Mouse (Mus musculus): Measurements from ENCODE around the gene Gm10354. TPM values are rescaled to one million over a fixed set of nuclear protein-coding genes. Genes with fewer than 3 reads are reported as not detected.
"Not testable (repeated sequence)": the region's sequence is repeated elsewhere in the genome, so short reads cannot be mapped to it uniquely, and the experiment has no call there.

The Gm10354 gene
- polyA plus RNA-seq, 1 experiment from 2014 or later, result not detected

GRCm38 (mm10) chr5:14998077-14998476, 19.3 kb upstream of the Gm10354 start:
- not testable (repeated sequence) for DNase-seq (ENCODE audit: low spot score, missing footprints); H3K36me3 ChIP-seq (ENCODE audit: control insufficient read depth, insufficient read depth, low read length); H3K4me1 ChIP-seq (ENCODE audit: control insufficient read depth, insufficient read depth, low read length); H3K9me3 ChIP-seq (ENCODE audit: control insufficient read depth, low read length); H3K27me3 ChIP-seq (ENCODE audit: control insufficient read depth, insufficient read depth, low read length); H3K4me3 ChIP-seq (ENCODE audit: low read depth, low read length); H3K9ac ChIP-seq (ENCODE audit: low read length); H3K27ac ChIP-seq (ENCODE audit: low read depth, low read length); H3K4me2 ChIP-seq
- ATAC-seq (ENCODE audit: low FRiP score), result 0 out of 2 replicates have a peak, but pooled peaks have one; percentile 30
- WGBS, result 82% methylated on average over 9 of the region's 9 CpGs

GRCm38 (mm10) chr5:14997556-14997955, 18.8 kb upstream of the Gm10354 start:
- H3K4me1 ChIP-seq (ENCODE audit: control insufficient read depth, insufficient read depth, low read length); H3K9me3 ChIP-seq (ENCODE audit: control insufficient read depth, low read length); ATAC-seq (ENCODE audit: low FRiP score); H3K36me3 ChIP-seq (ENCODE audit: control insufficient read depth, insufficient read depth, low read length); H3K27ac ChIP-seq (ENCODE audit: low read depth, low read length); H3K4me3 ChIP-seq (ENCODE audit: low read depth, low read length); H3K4me2 ChIP-seq; DNase-seq (ENCODE audit: low spot score, missing footprints); H3K27me3 ChIP-seq (ENCODE audit: control insufficient read depth, insufficient read depth, low read length); H3K9ac ChIP-seq (ENCODE audit: low read length): not testable (repeated sequence)
- 82% methylated on average over 4 of the region's 4 CpGs for WGBS

- H3K4me3 ChIP-seq (ENCODE audit: low read depth, low read length); H3K9me3 ChIP-seq (ENCODE audit: control insufficient read depth, low read length); H3K36me3 ChIP-seq (ENCODE audit: control insufficient read depth, insufficient read depth, low read length); H3K27me3 ChIP-seq (ENCODE audit: control insufficient read depth, insufficient read depth, low read length); H3K4me1 ChIP-seq (ENCODE audit: control insufficient read depth, insufficient read depth, low read length); ATAC-seq (ENCODE audit: low FRiP score); H3K9ac ChIP-seq (ENCODE audit: low read length); DNase-seq (ENCODE audit: low spot score, missing footprints); H3K27ac ChIP-seq (ENCODE audit: low read depth, low read length); H3K4me2 ChIP-seq: not testable (repeated sequence)
- 75% methylated on average over 6 of the region's 7 CpGs for WGBS
Measured at GRCm38 (mm10) chr5:14996670-14997249, 18.0 kb upstream of the Gm10354 start.

- H3K4me3 ChIP-seq (ENCODE audit: low read depth, low read length); H3K9ac ChIP-seq (ENCODE audit: low read length); H3K4me1 ChIP-seq (ENCODE audit: control insufficient read depth, insufficient read depth, low read length); DNase-seq (ENCODE audit: low spot score, missing footprints); H3K4me2 ChIP-seq; H3K36me3 ChIP-seq (ENCODE audit: control insufficient read depth, insufficient read depth, low read length); H3K27me3 ChIP-seq (ENCODE audit: control insufficient read depth, insufficient read depth, low read length); H3K27ac ChIP-seq (ENCODE audit: low read depth, low read length): not testable (repeated sequence)
- WGBS, result 89% methylated on average over 6 of the region's 6 CpGs
- H3K9me3 ChIP-seq (ENCODE audit: control insufficient read depth, low read length), result peaks cover 11% of the 10 kb centered on the region
- peak; percentile 74 for ATAC-seq (ENCODE audit: low FRiP score)
Measured at GRCm38 (mm10) chr5:14994124-14994523, 15.4 kb upstream of the Gm10354 start.

- 0 out of 2 replicates have a peak, but pooled peaks have one; percentile 38 for ATAC-seq (ENCODE audit: low FRiP score)
- not testable (repeated sequence) for H3K4me3 ChIP-seq (ENCODE audit: low read depth, low read length); H3K36me3 ChIP-seq (ENCODE audit: control insufficient read depth, insufficient read depth, low read length); H3K9me3 ChIP-seq (ENCODE audit: control insufficient read depth, low read length); H3K27ac ChIP-seq (ENCODE audit: low read depth, low read length); H3K9ac ChIP-seq (ENCODE audit: low read length); H3K4me2 ChIP-seq; H3K4me1 ChIP-seq (ENCODE audit: control insufficient read depth, insufficient read depth, low read length); DNase-seq (ENCODE audit: low spot score, missing footprints); H3K27me3 ChIP-seq (ENCODE audit: control insufficient read depth, insufficient read depth, low read length)
- WGBS, result 72% methylated on average over 7 of the region's 8 CpGs
Measured at GRCm38 (mm10) chr5:14990375-14991158, 11.8 kb upstream of the Gm10354 start.

GRCm38 (mm10) chr5:14986649-14987387, 8.1 kb upstream of the Gm10354 start:
- not testable (repeated sequence) for H3K36me3 ChIP-seq (ENCODE audit: control insufficient read depth, insufficient read depth, low read length); H3K27ac ChIP-seq (ENCODE audit: low read depth, low read length); H3K4me1 ChIP-seq (ENCODE audit: control insufficient read depth, insufficient read depth, low read length); H3K4me3 ChIP-seq (ENCODE audit: low read depth, low read length); H3K27me3 ChIP-seq (ENCODE audit: control insufficient read depth, insufficient read depth, low read length); H3K4me2 ChIP-seq; DNase-seq (ENCODE audit: low spot score, missing footprints); H3K9ac ChIP-seq (ENCODE audit: low read length)
- WGBS, result 36% methylated on average over 5 of the region's 6 CpGs
- ATAC-seq (ENCODE audit: low FRiP score), result peak; percentile 73
- H3K9me3 ChIP-seq (ENCODE audit: control insufficient read depth, low read length), result peaks cover 11% of the 10 kb centered on the region

- H3K9ac ChIP-seq (ENCODE audit: low read length); H3K27me3 ChIP-seq (ENCODE audit: control insufficient read depth, insufficient read depth, low read length); DNase-seq (ENCODE audit: low spot score, missing footprints); ATAC-seq (ENCODE audit: low FRiP score); H3K4me2 ChIP-seq; H3K27ac ChIP-seq (ENCODE audit: low read depth, low read length); H3K36me3 ChIP-seq (ENCODE audit: control insufficient read depth, insufficient read depth, low read length); H3K4me1 ChIP-seq (ENCODE audit: control insufficient read depth, insufficient read depth, low read length); H3K9me3 ChIP-seq (ENCODE audit: control insufficient read depth, low read length); H3K4me3 ChIP-seq (ENCODE audit: low read depth, low read length): not testable (repeated sequence)
- 80% methylated on average over 4 of the region's 4 CpGs for WGBS
Measured at GRCm38 (mm10) chr5:14977368-14977767, 1.4 kb downstream of the Gm10354 start.

GRCm38 (mm10) chr5:14975294-14975693, 3.4 kb downstream of the Gm10354 start:
- H3K27me3 ChIP-seq (ENCODE audit: control insufficient read depth, insufficient read depth, low read length); H3K4me1 ChIP-seq (ENCODE audit: control insufficient read depth, insufficient read depth, low read length); H3K4me2 ChIP-seq; H3K9me3 ChIP-seq (ENCODE audit: control insufficient read depth, low read length); H3K36me3 ChIP-seq (ENCODE audit: control insufficient read depth, insufficient read depth, low read length); H3K4me3 ChIP-seq (ENCODE audit: low read depth, low read length); ATAC-seq (ENCODE audit: low FRiP score); H3K9ac ChIP-seq (ENCODE audit: low read length); DNase-seq (ENCODE audit: low spot score, missing footprints); H3K27ac ChIP-seq (ENCODE audit: low read depth, low read length): not testable (repeated sequence)
- 72% methylated on average over 3 of the region's 4 CpGs for WGBS

- H3K4me2 ChIP-seq; H3K27ac ChIP-seq (ENCODE audit: low read depth, low read length); ATAC-seq (ENCODE audit: low FRiP score); H3K9ac ChIP-seq (ENCODE audit: low read length); DNase-seq (ENCODE audit: low spot score, missing footprints); H3K9me3 ChIP-seq (ENCODE audit: control insufficient read depth, low read length); H3K36me3 ChIP-seq (ENCODE audit: control insufficient read depth, insufficient read depth, low read length); H3K4me3 ChIP-seq (ENCODE audit: low read depth, low read length); H3K4me1 ChIP-seq (ENCODE audit: control insufficient read depth, insufficient read depth, low read length); H3K27me3 ChIP-seq (ENCODE audit: control insufficient read depth, insufficient read depth, low read length): not testable (repeated sequence)
- WGBS, result 78% methylated on average over 3 of the region's 3 CpGs
Measured at GRCm38 (mm10) chr5:14972841-14973240, 5.9 kb downstream of the Gm10354 start.

Data from midbrain, embryonic 11.5 days (tissue).